In the genomic region with DNA sequence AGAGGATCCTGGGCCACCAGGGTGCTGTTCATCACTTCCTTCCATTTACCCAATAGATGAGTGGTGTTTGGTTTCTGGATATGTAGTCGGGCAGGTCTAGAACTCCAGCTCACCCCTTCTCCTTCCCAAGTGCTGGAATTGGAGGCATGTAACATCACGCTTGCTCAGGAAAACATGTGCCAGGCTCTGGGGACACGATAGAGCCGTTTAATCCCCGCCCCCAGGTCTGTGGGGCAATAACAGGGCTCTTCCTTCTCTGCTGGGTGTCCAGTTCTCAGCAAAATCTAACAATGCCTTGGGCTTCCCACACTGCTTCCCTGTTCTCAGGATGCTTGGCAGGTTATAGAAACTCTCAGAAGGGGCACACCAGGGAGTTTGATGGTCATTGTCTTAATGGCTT, we compare ENCODE assay signal across 18 mouse cellular contexts. TPM values are rescaled to one million over a fixed set of nuclear protein-coding genes. Genes with fewer than 3 reads are reported as not detected.
DNase-seq lines count a peak whose midpoint lies in the region; ATAC-seq lines count a peak whose summit lies in the region.
"Had no signal": no experiment of that assay in that cellular context is flagged by ENCODE, and none has a peak within 500 bp of the region (broad histone marks: within the 10 kb centered on the region; RNA-seq: fewer than 3 reads in every experiment).

No protein-coding gene starts in this region.

- no peaks in the 10 kb centered on the region for H3K9me3 ChIP-seq in hindbrain, embryonic 15.5 days
- no peaks in the 10 kb centered on the region for H3K9me3 ChIP-seq in hindbrain, embryonic 13.5 days
- H3K9me3 ChIP-seq in liver, embryonic 16.5 days (replicated peaks; ENCODE audit: control insufficient read depth, low read length) = no peaks in the 10 kb centered on the region
- H3K9me3 ChIP-seq: heart, embryonic 15.5 days had no signal

- H3K27me3 ChIP-seq in hindbrain, embryonic 15.5 days = no peaks in the 10 kb centered on the region
- no peaks in the 10 kb centered on the region for H3K27me3 ChIP-seq in hindbrain, embryonic 13.5 days
- H3K27me3 ChIP-seq in liver, embryonic 16.5 days (ENCODE audit: control insufficient read depth, insufficient read depth, low read depth, low read length) = no peaks in the 10 kb centered on the region
- H3K27me3 ChIP-seq: heart, embryonic 15.5 days had no signal

- H3K9ac ChIP-seq in hindbrain, embryonic 15.5 days = no peak overlapping the region
- no peak overlapping the region for H3K9ac ChIP-seq in hindbrain, embryonic 13.5 days
- H3K9ac ChIP-seq in liver, embryonic 16.5 days (ENCODE audit: low read depth, low read length) = peak overlapping the region; percentile 49
- H3K9ac ChIP-seq: heart, embryonic 15.5 days; lung, embryonic 14.5 days had no signal

- WGBS in hindbrain, embryonic 15.5 days = 50% methylated on average over 5 of the region's 5 CpGs
- WGBS in hindbrain, embryonic 13.5 days = 53% methylated on average over 5 of the region's 5 CpGs
- 67% methylated on average over 5 of the region's 5 CpGs for WGBS in liver, embryonic 16.5 days (ENCODE audit: insufficient replicate concordance)

- no peak for ATAC-seq in hindbrain, embryonic 15.5 days (ENCODE audit: low FRiP score, low read depth)
- ATAC-seq in hindbrain, embryonic 13.5 days (ENCODE audit: low FRiP score) = no peak
- ATAC-seq in granulocyte monocyte progenitor cell, adult 5-6 weeks (replicated peaks; ENCODE audit: poor library complexity, severe bottlenecking) = 0 out of 2 replicates have a peak, but pooled peaks have one; percentile 13
- ATAC-seq in liver, embryonic 16.5 days (ENCODE audit: low read depth) = no peak
- ATAC-seq: forebrain, embryonic 16.5 days; hindbrain, embryonic 16.5 days had no signal

- peak; percentile 50 for DNase-seq in adipocyte (ENCODE audit: low spot score)
- DNase-seq in spleen, adult 18-20 months = no peak
- no peak for DNase-seq in left cerebral cortex, adult 18-20 months (ENCODE audit: low spot score in 2 of 2)
- DNase-seq in gastrocnemius, postnatal 14 days = no peak
- DNase-seq: cerebellum, adult 9-10 months; heart, adult 2 months; kidney, adult 2 months; kidney, postnatal 25 days; lung, embryonic 14.5 days; right cerebral cortex, postnatal 25 days; thymus, postnatal 14 days had no signal

- 0 out of 2 replicates have a peak overlapping the region, but pooled peaks have one; percentile 10 for H3K27ac ChIP-seq in hindbrain, embryonic 15.5 days (replicated peaks)
- no peak overlapping the region for H3K27ac ChIP-seq in hindbrain, embryonic 13.5 days
- peak overlapping the region; percentile 58; the same call in 1 of the 2 replicates for H3K27ac ChIP-seq in liver, embryonic 16.5 days (ENCODE audit: low read length)
- H3K27ac ChIP-seq: heart, embryonic 15.5 days had no signal

- no peak overlapping the region for H3K4me3 ChIP-seq in hindbrain, embryonic 15.5 days
- no peak overlapping the region for H3K4me3 ChIP-seq in hindbrain, embryonic 13.5 days
- H3K4me3 ChIP-seq in liver, embryonic 16.5 days (ENCODE audit: low read depth, low read length) = no peak overlapping the region
- H3K4me3 ChIP-seq: heart, adult 2 months; heart, embryonic 15.5 days had no signal

- no peaks in the 10 kb centered on the region for H3K36me3 ChIP-seq in hindbrain, embryonic 15.5 days
- H3K36me3 ChIP-seq in hindbrain, embryonic 13.5 days = 0 out of 2 replicates have a peak, but pooled peaks cover 7% of the 10 kb centered on the region
- no peaks in the 10 kb centered on the region for H3K36me3 ChIP-seq in liver, embryonic 16.5 days (ENCODE audit: control insufficient read depth, insufficient read depth)

- intact Hi-C loops in gastrocnemius, postnatal 14 days (cut with DNase I; ENCODE audit: low total_unique reads) = no loop called here

- peaks cover 23% of the 10 kb centered on the region for H3K4me1 ChIP-seq in hindbrain, embryonic 15.5 days (replicated peaks)
- H3K4me1 ChIP-seq in hindbrain, embryonic 13.5 days (replicated peaks) = peaks cover 41% of the 10 kb centered on the region
- peaks cover 43% of the 10 kb centered on the region for H3K4me1 ChIP-seq in liver, embryonic 16.5 days (ENCODE audit: control insufficient read depth, low read depth, low read length)

- H3K4me2 ChIP-seq in hindbrain, embryonic 15.5 days = no peak overlapping the region
- no peak overlapping the region for H3K4me2 ChIP-seq in hindbrain, embryonic 13.5 days
- peak overlapping the region; percentile 30 for H3K4me2 ChIP-seq in liver, embryonic 16.5 days (ENCODE audit: low read depth, low read length)
- H3K4me2 ChIP-seq: heart, embryonic 15.5 days; lung, embryonic 14.5 days had no signal

RNA-seq across cellular contexts. Expression of gene Ppard, which starts 4.9 kb away (rescaled TPM):
- polyA plus RNA-seq in hindbrain, embryonic 15.5 days (2015; fragmentation: Nextera tagmentation; extraction: Ambion mirVana) = 1.8 and 2.2 TPM in 2 replicates
- 1.5 and 2.1 TPM in 2 replicates for polyA plus RNA-seq in hindbrain, embryonic 13.5 days (2015; fragmentation: Nextera tagmentation; extraction: Ambion mirVana)
- 8.4 and 8.8 TPM in 2 replicates for total RNA-seq in granulocyte monocyte progenitor cell, adult 5-6 weeks (2014; fragmentation: Nextera tagmentation)
- total RNA-seq in granulocyte monocyte progenitor cell, adult 5-6 weeks (2017) = 0.34 and 5.6 TPM in 2 replicates
- 0.62 and 0.77 TPM in 2 replicates for polyA plus RNA-seq in liver, embryonic 16.5 days (2015; fragmentation: Nextera tagmentation; extraction: Ambion mirVana)
- 10 to 100 TPM; 27.9 to 28.6 TPM for total RNA-seq in left cerebral cortex, adult 18-20 months (2021)
- 10 to 100 TPM; 29.2 to 29.5 TPM for total RNA-seq in gastrocnemius, postnatal 14 days (2021)

RNA-seq across cellular contexts. Expression of gene Def6, which starts 29.8 kb away (rescaled TPM):
- 6.4 and 8.9 TPM in 2 replicates for polyA plus RNA-seq in hindbrain, embryonic 15.5 days (2015; fragmentation: Nextera tagmentation; extraction: Ambion mirVana)
- polyA plus RNA-seq in hindbrain, embryonic 13.5 days (2015; fragmentation: Nextera tagmentation; extraction: Ambion mirVana) = 5.8 and 6.6 TPM in 2 replicates
- total RNA-seq in granulocyte monocyte progenitor cell, adult 5-6 weeks (2014; fragmentation: Nextera tagmentation) = 57.9 and 67.3 TPM in 2 replicates
- total RNA-seq in granulocyte monocyte progenitor cell, adult 5-6 weeks (2017) = 108 and 142 TPM in 2 replicates
- 7.2 and 8.2 TPM in 2 replicates for polyA plus RNA-seq in liver, embryonic 16.5 days (2015; fragmentation: Nextera tagmentation; extraction: Ambion mirVana)
- 1 to 10 TPM; 3.1 to 4.1 TPM for total RNA-seq in left cerebral cortex, adult 18-20 months (2021)
- 1 to 10 TPM; 2.2 to 2.7 TPM for total RNA-seq in gastrocnemius, postnatal 14 days (2021)

Comparison
In these comparisons a context has a peak if more than half of its experiments do, and no peak if none do; other contexts are left out.
1. RNA of gene Def6, which starts 29.8 kb away (total RNA-seq): 57.9 to 142 TPM in granulocyte monocyte progenitor cell, adult 5-6 weeks; 3.1 to 4.1 TPM in left cerebral cortex, adult 18-20 months and 2.2 to 2.7 TPM in gastrocnemius, postnatal 14 days; every median in the first group is over 10 times any median in the second.